Mouse (Mus musculus): ENCODE measurements around the gene Kcnip2. TPM values are rescaled to one million over a fixed set of nuclear protein-coding genes. Genes with fewer than 3 reads are reported as not detected.

The Kcnip2 gene
- total RNA-seq, 2 experiments from 2014 or later = 121 to 139 TPM

GRCm38 (mm10) chr19:45743619-45744018, 72.2 kb downstream of the Kcnip2 start:
- intact Hi-C loops (cut with DNase I) = no loop called here
- DNase-seq = no peak

GRCm38 (mm10) chr19:45742984-45743575, 72.8 kb downstream of the Kcnip2 start:
- no peak for DNase-seq
- intact Hi-C loops (cut with DNase I) = no loop called here

- DNase-seq = peak in 1 of 2 experiments; percentile 31
Observed at GRCm38 (mm10) chr19:45742218-45742983, 73.5 kb downstream of the Kcnip2 start, which contains the start of gene Fgf8. TSS of gene Fgf8 (minus strand) at chr19:45742915.

More at GRCm38 (mm10) chr19:45742218-45742983, 73.5 kb downstream of the Kcnip2 start, which contains the start of gene Fgf8:
- intact Hi-C loops (cut with DNase I) = no loop called here

Other genes starting within 250 kb of the Kcnip2 start
- gene Fbxw4, start 155.7 kb downstream of the Kcnip2 start, total RNA-seq (2021) = 10 to 100 TPM; 21.0 to 21.7 TPM
- gene Fgf8, start 73.1 kb downstream of the Kcnip2 start, total RNA-seq (2021) = not detected
- gene Npm3, start 66.5 kb downstream of the Kcnip2 start, total RNA-seq (2021) = 10 to 100 TPM; 17.7 to 19.7 TPM
- 10 to 100 TPM; 73.6 to 77.1 TPM for gene Mgea5, start 32.2 kb downstream of the Kcnip2 start, total RNA-seq (2021)
- gene Armh3, start 182.4 kb upstream of the Kcnip2 start, total RNA-seq (2021) = 10 to 100 TPM; 16.7 to 17.2 TPM
- gene Hps6, start 187.4 kb upstream of the Kcnip2 start, total RNA-seq (2021) = 1 to 10 TPM; 6.1 to 6.5 TPM
- gene Pprc1, start 228.8 kb upstream of the Kcnip2 start, total RNA-seq (2021) = 10 to 100 TPM; 17.5 to 21.4 TPM
- gene Ldb1, start 229.2 kb upstream of the Kcnip2 start, total RNA-seq (2021) = 10 to 100 TPM; 62.2 to 72.5 TPM